Mouse (Mus musculus) heart, embryonic 10.5 days (tissue): Measurements from ENCODE around the gene Rexo5. TPM values are rescaled to one million over a fixed set of nuclear protein-coding genes. Genes with fewer than 3 reads are reported as not detected.

Experiments used
- DNase-seq: peaks from one replicate; pipeline ENCODE4 v3.0.0-alpha.2; 2017; ENCODE audit warnings: low spot score
- H3K27ac ChIP-seq: fragments of 300-500 bp; sonication (generic); 2 replicates; pipeline ENCODE4 v1.5.1; 2016; ENCODE audit warnings: mild to moderate bottlenecking
- H3K27me3 ChIP-seq: fragments of 300-500 bp; sonication (generic); 2 replicates; pipeline ENCODE4 v1.6.1; 2016; ENCODE audit warnings: mild to moderate bottlenecking; ENCODE audit not compliant: poor library complexity, insufficient read depth, severe bottlenecking
- H3K36me3 ChIP-seq: fragments of 300-500 bp; sonication (generic); 2 replicates; pipeline ENCODE4 v1.6.1; 2016; ENCODE audit warnings: mild to moderate bottlenecking, moderate library complexity
- H3K4me1 ChIP-seq: fragments of 300-500 bp; sonication (generic); 2 replicates; pipeline ENCODE4 v1.6.1; 2016; ENCODE audit warnings: mild to moderate bottlenecking
- H3K4me3 ChIP-seq: fragments of 300-500 bp; sonication (generic); 2 replicates; pipeline ENCODE4 v1.5.1; 2016; ENCODE audit warnings: mild to moderate bottlenecking, moderate library complexity
- H3K9me3 ChIP-seq: fragments of 300-500 bp; sonication (generic); 2 replicates; pipeline ENCODE4 v1.6.1; 2016; ENCODE audit warnings: mild to moderate bottlenecking, moderate library complexity
- WGBS: fragments of 180-500 bp; shearing (Covaris S2); methylation state at CpG from one replicate; pipeline ENCODE4 v1.1.7; 2016; 5-methylcytosine and 5-hydroxymethylcytosine counted together
- polyA plus RNA-seq: library from polyadenylated mRNA; unstranded; fragments of >200 nt; fragmentation: Nextera tagmentation; extraction: Ambion mirVana; gene quantifications from 2 replicates; pipeline ENCODE4 v1.2.1, GENCODE M21; 2016

Rexo5 gene
- polyA plus RNA-seq, 1 experiment from 2014 or later, result 23.5 TPM

DNA sequence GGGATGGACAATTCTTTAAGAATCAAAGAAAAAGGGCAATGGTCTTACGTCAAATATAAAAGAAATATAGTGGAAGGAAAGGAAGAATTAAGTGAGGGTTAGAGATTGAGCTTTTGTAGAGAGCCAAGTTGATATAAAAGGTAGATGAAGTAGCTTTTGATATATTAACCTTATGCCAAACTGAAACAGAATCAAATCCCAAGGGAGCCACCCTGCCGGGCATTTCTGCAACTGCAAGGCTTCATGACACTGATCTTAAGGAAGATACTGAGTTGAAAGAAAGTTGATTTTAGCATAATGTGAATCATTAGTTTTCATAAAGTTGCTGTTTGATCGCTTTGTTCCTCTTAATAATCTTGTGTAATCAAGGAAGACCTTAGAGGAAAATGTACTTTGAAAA is 4.8 kb upstream of the Rexo5 start:
- no peaks in the 10 kb centered on the region for H3K27me3 ChIP-seq
- peaks cover 57% of the 10 kb centered on the region for H3K36me3 ChIP-seq
- no peak overlapping the region for H3K4me3 ChIP-seq
- 0 out of 2 replicates have a peak, but pooled peaks cover 6% of the 10 kb centered on the region for H3K4me1 ChIP-seq
- 94% methylated on average over 3 of the region's 3 CpGs for WGBS
- no peak for DNase-seq
- no peak overlapping the region for H3K27ac ChIP-seq
- no peaks in the 10 kb centered on the region for H3K9me3 ChIP-seq

GRCm38 (mm10) chr7:119794251-119794638 is 439 bp downstream of the Rexo5 start:
- peak overlapping the region; percentile 92 for H3K27ac ChIP-seq
- peaks cover 21% of the 10 kb centered on the region for H3K36me3 ChIP-seq
- no peaks in the 10 kb centered on the region for H3K9me3 ChIP-seq
- H3K4me1 ChIP-seq, result 0 out of 2 replicates have a peak, but pooled peaks cover 6% of the 10 kb centered on the region
- DNase-seq, result no peak
- H3K27me3 ChIP-seq, result no peaks in the 10 kb centered on the region
- H3K4me3 ChIP-seq, result peak overlapping the region; percentile 76
- WGBS, result 1% methylated on average over 21 of the region's 21 CpGs

GRCm38 (mm10) chr7:119795311-119795710 is 1.5 kb downstream of the Rexo5 start:
- Histone ChIP-seq H3K27me3 (no peaks in the 10 kb centered on the region), H3K36me3 (peaks cover 16% of the 10 kb centered on the region; the same call in 1 of the 2 replicates), H3K4me1 (0 out of 2 replicates have a peak, but pooled peaks cover 6% of the 10 kb centered on the region), H3K9me3 (no peaks in the 10 kb centered on the region), H3K4me3 (peak overlapping the region; percentile 76; the same call in 1 of the 2 replicates), H3K27ac (no peak overlapping the region)
- no peak for DNase-seq

DNA sequence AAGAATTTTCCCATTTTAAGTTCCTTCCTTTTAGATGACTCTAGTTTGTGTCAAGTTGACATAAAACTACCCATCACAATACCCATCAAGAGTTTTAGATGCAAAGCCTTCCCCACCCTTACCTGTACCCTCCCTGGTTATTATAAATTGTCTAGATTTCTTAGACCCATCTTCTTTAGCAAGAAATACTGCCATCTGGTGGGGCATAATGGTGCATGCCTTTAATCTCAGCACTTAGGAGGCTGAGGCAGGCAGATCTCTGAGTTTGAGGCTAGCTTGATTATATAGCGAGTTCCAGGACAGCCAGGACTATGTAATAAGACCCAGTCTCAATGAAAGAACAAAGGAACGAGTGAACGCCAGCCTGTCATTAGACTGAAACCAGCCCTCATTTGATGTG is 6.7 kb downstream of the Rexo5 start:
- Histone ChIP-seq H3K27me3 (no peaks in the 10 kb centered on the region), H3K27ac (no peak overlapping the region), H3K36me3 (peaks cover 14% of the 10 kb centered on the region; the same call in 1 of the 2 replicates), H3K4me3 (no peak overlapping the region), H3K4me1 (no peaks in the 10 kb centered on the region), H3K9me3 (no peaks in the 10 kb centered on the region)
- no peak for DNase-seq
- WGBS, result 91% methylated on average over 3 of the region's 3 CpGs

- Histone ChIP-seq H3K4me1 (no peaks in the 10 kb centered on the region), H3K36me3 (peaks cover 15% of the 10 kb centered on the region; the same call in 1 of the 2 replicates), H3K27me3 (no peaks in the 10 kb centered on the region), H3K9me3 (no peaks in the 10 kb centered on the region), H3K4me3 (no peak overlapping the region), H3K27ac (no peak overlapping the region)
- WGBS, result 89% methylated on average over 3 of the region's 3 CpGs
- DNase-seq, result no peak
Measured at GRCm38 (mm10) chr7:119800991-119801390, 7.2 kb downstream of the Rexo5 start.

GRCm38 (mm10) chr7:119807396-119807795 is 13.6 kb downstream of the Rexo5 start:
- Histone ChIP-seq H3K36me3 (peaks cover 30% of the 10 kb centered on the region), H3K4me1 (no peaks in the 10 kb centered on the region), H3K27ac (no peak overlapping the region), H3K9me3 (no peaks in the 10 kb centered on the region), H3K27me3 (no peaks in the 10 kb centered on the region), H3K4me3 (no peak overlapping the region)
- WGBS, result 91% methylated on average over 5 of the region's 5 CpGs
- DNase-seq, result no peak

DNA sequence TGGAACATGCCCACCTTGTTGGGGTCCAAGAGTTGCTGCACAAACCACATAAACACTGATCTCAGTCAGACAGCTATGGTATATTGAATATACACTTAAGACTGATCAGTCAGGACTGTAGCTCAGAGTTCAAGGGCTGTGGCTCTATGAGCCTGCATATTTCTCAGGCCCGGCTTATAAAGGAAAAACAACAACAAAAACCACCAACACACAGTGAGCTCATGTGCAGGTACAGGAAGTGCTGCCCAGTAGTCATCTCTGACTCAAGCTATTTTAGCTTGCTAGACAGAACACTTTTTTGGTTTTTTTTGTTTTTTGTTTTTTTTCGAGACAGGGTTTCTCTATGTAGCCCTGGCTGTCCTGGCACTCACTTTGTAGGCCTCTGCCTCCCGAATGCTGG is 14.9 kb downstream of the Rexo5 start:
- Histone ChIP-seq H3K9me3 (no peaks in the 10 kb centered on the region), H3K4me1 (no peaks in the 10 kb centered on the region), H3K27me3 (no peaks in the 10 kb centered on the region), H3K27ac (no peak overlapping the region), H3K36me3 (peaks cover 36% of the 10 kb centered on the region), H3K4me3 (no peak overlapping the region)
- no peak for DNase-seq
- WGBS, result 95% methylated on average over 3 of the region's 3 CpGs

GRCm38 (mm10) chr7:119835371-119835770 is 41.6 kb downstream of the Rexo5 start:
- WGBS, result 86% methylated on average over 1 of the region's 1 CpGs
- H3K36me3 ChIP-seq, result peaks cover 35% of the 10 kb centered on the region

GRCm38 (mm10) chr7:119835996-119836777 is 42.4 kb downstream of the Rexo5 start:
- no peaks in the 10 kb centered on the region for H3K4me1 ChIP-seq
- no peaks in the 10 kb centered on the region for H3K27me3 ChIP-seq
- no peak overlapping the region for H3K4me3 ChIP-seq
- no peak overlapping the region for H3K27ac ChIP-seq
- no peaks in the 10 kb centered on the region for H3K9me3 ChIP-seq
- no peak for DNase-seq
- WGBS, result 92% methylated on average over 4 of the region's 4 CpGs
- H3K36me3 ChIP-seq, result peaks cover 37% of the 10 kb centered on the region

More at GRCm38 (mm10) chr7:119835371-119835770, 41.6 kb downstream of the Rexo5 start:
- Histone ChIP-seq H3K27ac (no peak overlapping the region), H3K4me3 (no peak overlapping the region), H3K27me3 (no peaks in the 10 kb centered on the region), H3K4me1 (no peaks in the 10 kb centered on the region), H3K9me3 (no peaks in the 10 kb centered on the region)
- no peak for DNase-seq

- Histone ChIP-seq H3K27ac (no peak overlapping the region), H3K9me3 (no peaks in the 10 kb centered on the region), H3K4me3 (no peak overlapping the region), H3K36me3 (peaks cover 18% of the 10 kb centered on the region), H3K27me3 (no peaks in the 10 kb centered on the region), H3K4me1 (no peaks in the 10 kb centered on the region)
- DNase-seq, result no peak
- 88% methylated on average over 4 of the region's 4 CpGs for WGBS
Measured at GRCm38 (mm10) chr7:119841820-119842449, 48.1 kb downstream of the Rexo5 start.

DNA sequence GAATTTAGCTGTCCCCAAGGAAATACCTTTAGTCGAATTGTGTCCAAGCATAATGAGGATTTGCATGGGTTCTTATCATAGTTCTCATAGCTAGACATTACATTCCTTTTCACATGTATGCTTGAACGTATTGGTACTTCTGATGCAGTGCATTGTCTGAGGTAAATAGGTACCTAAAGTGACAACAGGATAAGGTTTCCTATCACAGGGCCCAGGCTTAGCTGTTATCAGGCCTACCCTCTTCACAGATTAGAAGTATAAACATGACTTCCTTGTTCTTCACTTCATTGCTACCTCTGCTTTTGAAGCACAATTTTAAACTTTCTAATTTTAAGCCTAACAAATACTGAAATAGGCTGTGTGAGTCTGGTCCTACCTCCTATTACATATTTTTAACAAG is 51.7 kb downstream of the Rexo5 start:
- H3K27ac ChIP-seq, result no peak overlapping the region
- WGBS, result 58% methylated on average over 2 of the region's 2 CpGs
- no peaks in the 10 kb centered on the region for H3K4me1 ChIP-seq
- H3K9me3 ChIP-seq, result no peaks in the 10 kb centered on the region
- H3K27me3 ChIP-seq, result no peaks in the 10 kb centered on the region
- peaks cover 18% of the 10 kb centered on the region for H3K36me3 ChIP-seq
- H3K4me3 ChIP-seq, result no peak overlapping the region
- DNase-seq, result no peak

GRCm38 (mm10) chr7:119847396-119847795 is 53.6 kb downstream of the Rexo5 start:
- H3K27ac ChIP-seq, result no peak overlapping the region
- H3K9me3 ChIP-seq, result no peaks in the 10 kb centered on the region
- no peak overlapping the region for H3K4me3 ChIP-seq
- no peaks in the 10 kb centered on the region for H3K4me1 ChIP-seq
- 89% methylated on average over 2 of the region's 2 CpGs for WGBS
- DNase-seq, result no peak
- no peaks in the 10 kb centered on the region for H3K27me3 ChIP-seq
- H3K36me3 ChIP-seq, result peaks cover 15% of the 10 kb centered on the region; the same call in 1 of the 2 replicates

DNA sequence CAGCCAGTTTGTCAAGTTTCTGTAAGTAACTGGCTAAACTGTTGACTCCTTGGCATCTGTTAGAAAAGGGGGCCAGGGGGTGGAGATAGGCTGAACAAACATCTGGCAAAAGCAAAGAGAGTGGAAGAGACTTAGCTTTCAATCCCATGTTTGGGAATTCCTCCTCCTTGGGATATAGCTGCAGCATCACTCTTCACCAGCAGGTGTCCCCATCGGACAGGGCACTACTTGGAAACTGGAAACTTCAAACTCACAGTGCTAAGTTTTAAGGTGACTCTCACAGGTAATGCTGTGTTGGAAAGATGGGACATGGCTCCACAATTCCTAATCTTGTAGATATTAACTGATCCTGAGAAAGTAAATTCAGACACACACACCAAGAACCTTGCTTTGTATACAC is 55.3 kb downstream of the Rexo5 start:
- H3K4me1 ChIP-seq, result no peaks in the 10 kb centered on the region
- no peaks in the 10 kb centered on the region for H3K9me3 ChIP-seq
- H3K27me3 ChIP-seq, result no peaks in the 10 kb centered on the region
- no peak overlapping the region for H3K27ac ChIP-seq
- H3K36me3 ChIP-seq, result peaks cover 20% of the 10 kb centered on the region; the same call in 1 of the 2 replicates
- peak; percentile 76 for DNase-seq
- no peak overlapping the region for H3K4me3 ChIP-seq
- 0% methylated on average over 1 of the region's 1 CpGs for WGBS
